17 mouse cellular contexts compared by ENCODE assay signal in the genomic region with DNA sequence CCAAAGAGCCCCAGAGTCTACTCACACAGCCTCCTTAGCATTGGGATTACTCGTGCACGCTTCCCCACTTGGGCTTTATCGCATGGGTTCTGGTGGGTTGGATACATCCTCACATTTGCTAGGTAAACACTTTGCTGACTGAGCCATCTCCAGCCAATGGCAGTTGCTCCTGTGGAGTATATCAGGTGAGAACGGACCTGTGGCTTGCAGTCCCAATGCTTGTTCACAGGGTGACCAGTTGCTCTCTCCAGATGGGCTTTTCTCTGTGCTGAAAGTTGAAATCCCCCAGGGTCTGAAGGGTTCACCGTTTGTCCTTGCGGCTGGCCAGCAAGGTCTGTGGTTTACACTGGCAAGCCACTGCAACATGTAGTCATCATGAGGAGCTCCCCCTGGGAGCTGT.
DNase-seq lines count a peak whose midpoint lies in the region; ATAC-seq lines count a peak whose summit lies in the region.
"Had no signal": no experiment of that assay in that cellular context is flagged by ENCODE, and none has a peak within 500 bp of the region (broad histone marks: within the 10 kb centered on the region; RNA-seq: fewer than 3 reads in every experiment).

No protein-coding gene starts in this region.

- ATAC-seq in hindbrain, embryonic 13.5 days (ENCODE audit: low FRiP score), result no peak
- ATAC-seq: forebrain, embryonic 14.5 days; hindbrain, postnatal 0 days had no signal

- peak; percentile 1 for DNase-seq in hindbrain, embryonic 10.5 days (ENCODE audit: low spot score)
- peak; percentile 30 for DNase-seq in ovary, adult 18-20 months (ENCODE audit: low spot score)
- DNase-seq in ovary, postnatal 36 days (ENCODE audit: low spot score), result no peak
- DNase-seq in embryonic facial prominence, embryonic 10.5 days (ENCODE audit: low spot score), result peak; percentile 5
- DNase-seq in frontal cortex, adult 2 months (ENCODE audit: extremely low spot score in 1 of 2, low spot score in 1 of 2), result no peak
- DNase-seq: adrenal gland, postnatal 14 days; cerebellum, adult 11-12 months; cerebellum, adult 9-10 months; cerebellum, postnatal 25 days; gastrocnemius, postnatal 36 days; heart, adult 18-20 months had no signal

- H3K9me3 ChIP-seq in hindbrain, embryonic 10.5 days, result no peaks in the 10 kb centered on the region
- no peaks in the 10 kb centered on the region for H3K9me3 ChIP-seq in hindbrain, embryonic 13.5 days
- H3K9me3 ChIP-seq in embryonic facial prominence, embryonic 10.5 days, result no peaks in the 10 kb centered on the region
- H3K9me3 ChIP-seq: embryonic facial prominence, embryonic 13.5 days; heart, embryonic 12.5 days; hindbrain, embryonic 12.5 days had no signal

- no peak overlapping the region for H3K4me3 ChIP-seq in hindbrain, embryonic 10.5 days
- no peak overlapping the region for H3K4me3 ChIP-seq in hindbrain, embryonic 13.5 days
- H3K4me3 ChIP-seq in embryonic facial prominence, embryonic 10.5 days, result no peak overlapping the region
- H3K4me3 ChIP-seq: embryonic facial prominence, embryonic 13.5 days; heart, embryonic 12.5 days; hindbrain, embryonic 12.5 days had no signal

- no peak overlapping the region for H3K9ac ChIP-seq in hindbrain, embryonic 13.5 days
- H3K9ac ChIP-seq: embryonic facial prominence, embryonic 13.5 days; heart, embryonic 12.5 days; hindbrain, embryonic 12.5 days had no signal

- H3K4me2 ChIP-seq in hindbrain, embryonic 13.5 days, result no peak overlapping the region
- H3K4me2 ChIP-seq: embryonic facial prominence, embryonic 13.5 days; heart, embryonic 12.5 days; hindbrain, embryonic 12.5 days had no signal

- no peaks in the 10 kb centered on the region for H3K36me3 ChIP-seq in hindbrain, embryonic 10.5 days
- no peaks in the 10 kb centered on the region for H3K36me3 ChIP-seq in hindbrain, embryonic 13.5 days
- H3K36me3 ChIP-seq in embryonic facial prominence, embryonic 10.5 days (replicated peaks), result no peaks in the 10 kb centered on the region
- H3K36me3 ChIP-seq: embryonic facial prominence, embryonic 13.5 days; heart, embryonic 12.5 days; hindbrain, embryonic 12.5 days had no signal

- H3K27ac ChIP-seq in hindbrain, embryonic 10.5 days, result no peak overlapping the region
- H3K27ac ChIP-seq in hindbrain, embryonic 13.5 days, result no peak overlapping the region
- H3K27ac ChIP-seq in embryonic facial prominence, embryonic 10.5 days (replicated peaks), result no peak overlapping the region
- H3K27ac ChIP-seq: embryonic facial prominence, embryonic 13.5 days; hindbrain, embryonic 12.5 days; hindbrain, postnatal 0 days had no signal

- H3K4me1 ChIP-seq in hindbrain, embryonic 10.5 days (replicated peaks), result peaks cover 42% of the 10 kb centered on the region
- H3K4me1 ChIP-seq in hindbrain, embryonic 13.5 days (replicated peaks), result peaks cover 17% of the 10 kb centered on the region
- peaks cover 19% of the 10 kb centered on the region for H3K4me1 ChIP-seq in embryonic facial prominence, embryonic 10.5 days

- WGBS in hindbrain, embryonic 10.5 days, result 90% methylated on average over 6 of the region's 6 CpGs
- WGBS in hindbrain, embryonic 13.5 days, result 91% methylated on average over 6 of the region's 6 CpGs
- 90% methylated on average over 6 of the region's 6 CpGs for WGBS in embryonic facial prominence, embryonic 10.5 days

- H3K27me3 ChIP-seq in hindbrain, embryonic 10.5 days (ENCODE audit: insufficient read depth, poor library complexity, severe bottlenecking), result peaks cover 5% of the 10 kb centered on the region
- 0 out of 2 replicates have a peak, but pooled peaks cover 9% of the 10 kb centered on the region for H3K27me3 ChIP-seq in hindbrain, embryonic 13.5 days
- H3K27me3 ChIP-seq in embryonic facial prominence, embryonic 10.5 days (replicated peaks; ENCODE audit: low read depth, poor library complexity, severe bottlenecking), result no peaks in the 10 kb centered on the region
- H3K27me3 ChIP-seq: embryonic facial prominence, embryonic 13.5 days; heart, embryonic 12.5 days had no signal

Comparison
In these comparisons a context has a peak if more than half of its experiments do, and no peak if none do; other contexts are left out.
1. DNase-seq: peak in hindbrain, embryonic 10.5 days (single experiment), ovary, adult 18-20 months (single experiment) and embryonic facial prominence, embryonic 10.5 days (single experiment); none in ovary, postnatal 36 days (single experiment) and frontal cortex, adult 2 months (0 of 2).